Mouse (Mus musculus) colon, adult 2 months (tissue): ENCODE measurements around the gene Pgghg. TPM values are rescaled to one million over a fixed set of nuclear protein-coding genes. Genes with fewer than 3 reads are reported as not detected.

Source experiments
- polyA plus RNA-seq: library from polyadenylated mRNA; depleted of rRNA; stranded (reverse); fragments of >200 nt; gene quantifications from 2 replicates; pipeline ENCODE4 v1.2.3, GENCODE M21; 2012; rRNA removed

Gene Pgghg
- polyA plus RNA-seq: 40.3 and 53.5 TPM in 2 replicates

DNA sequence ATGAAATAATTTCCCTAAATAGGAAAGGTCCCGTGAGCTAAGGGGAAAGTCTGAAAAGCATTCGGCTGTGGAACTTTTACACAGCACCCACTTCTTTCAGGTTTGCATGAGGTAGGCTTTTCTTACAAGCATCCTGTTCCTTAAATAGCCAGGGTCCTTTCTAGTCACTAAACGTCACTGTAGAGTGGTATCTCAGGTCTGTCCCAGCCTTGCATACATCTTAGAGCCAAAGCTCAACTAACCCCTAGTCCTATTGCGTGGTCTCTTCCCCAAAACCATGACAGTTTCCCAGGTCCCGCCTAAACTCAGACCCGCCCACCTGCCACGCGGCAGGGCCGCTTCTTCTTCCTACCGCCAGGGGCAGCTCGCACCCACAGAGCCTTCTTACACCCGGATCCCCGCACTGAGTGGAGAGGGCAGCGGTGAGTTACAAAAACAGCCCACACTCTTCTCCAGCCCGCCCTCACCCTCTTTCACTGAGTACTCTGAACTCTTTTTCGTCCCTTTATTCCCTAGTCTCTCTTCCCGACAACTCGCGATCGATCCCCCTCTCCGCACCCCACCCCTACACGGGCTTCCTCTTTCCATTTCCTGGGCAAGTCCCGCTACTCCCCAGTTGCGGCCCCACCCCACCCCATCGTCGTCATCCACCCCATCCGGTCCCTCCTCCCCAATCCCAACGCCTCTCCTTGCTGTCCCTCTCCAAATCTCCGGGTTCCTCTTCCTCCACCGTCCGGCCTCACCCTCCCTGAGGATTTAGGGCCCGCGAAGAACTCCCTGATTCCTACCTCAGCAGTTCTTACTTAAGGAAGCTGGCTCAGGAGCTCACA is at the start of gene Pgghg:
Gene Pgghg, plus strand, starts transcription at position 170 of the 830 bp plus-strand sequence.

DNA sequence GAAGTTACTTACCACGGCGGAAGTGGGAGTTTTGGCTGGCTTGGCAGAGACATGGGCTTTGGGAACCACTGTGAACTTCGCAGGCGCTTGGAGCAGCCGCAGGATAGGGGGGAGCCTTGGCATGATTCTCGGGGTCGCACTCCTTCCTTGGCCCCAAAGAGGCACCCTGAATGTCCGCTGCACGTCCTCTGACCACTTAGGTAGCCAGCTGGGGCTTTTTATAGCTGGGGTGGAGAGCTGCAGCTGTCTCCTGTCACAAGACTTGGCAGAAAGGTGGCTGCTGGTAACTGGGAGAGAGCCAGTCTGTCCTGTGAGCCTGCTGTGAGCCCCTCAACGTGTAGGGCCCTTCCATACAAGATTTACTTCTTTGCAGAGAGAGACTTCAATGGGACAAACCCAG is 41.0 kb upstream of the Pgghg start, which contains the start of gene Cox8b:
Gene Cox8b, minus strand, starts transcription at position 227 of the 400 bp plus-strand sequence.

GRCm38 (mm10) chr7:140920418-140921029 is 20.7 kb upstream of the Pgghg start, which contains the start of gene Nlrp6:
Gene Nlrp6 (plus strand): TSS chr7:140920902.

GRCm38 (mm10) chr7:140949824-140950530 is 8.8 kb downstream of the Pgghg start, which contains the start of gene Ifitm5:
Gene Ifitm5 (minus strand): TSS chr7:140950291.

GRCm38 (mm10) chr7:140955758-140956555 is 14.8 kb downstream of the Pgghg start, which contains the start of the genes Gm45717 and Ifitm2:
Gene Gm45717 (minus strand): TSS chr7:140955937.
Gene Ifitm2 (minus strand): TSS chr7:140955987.

GRCm38 (mm10) chr7:140966921-140967320 is 25.7 kb downstream of the Pgghg start, which contains the start of gene Ifitm1:
Gene Ifitm1 (plus strand): TSS chr7:140967221.

Other genes starting within 250 kb of the Pgghg start
- gene Olfr541, start 244.1 kb upstream of the Pgghg start, polyA plus RNA-seq: not detected in 2 replicates
- gene Cyp2e1, start 177.7 kb upstream of the Pgghg start, polyA plus RNA-seq: 0.91 and 3.0 TPM in 2 replicates
- gene Syce1, start 153.5 kb upstream of the Pgghg start, polyA plus RNA-seq: 0.07 and 0.17 TPM in 2 replicates
- gene Zfp941, start 119.2 kb upstream of the Pgghg start, polyA plus RNA-seq: 0.09 and 0.19 TPM in 2 replicates
- 63.2 and 78.4 TPM in 2 replicates for gene Urah, start 106.4 kb upstream of the Pgghg start, polyA plus RNA-seq
- gene Scgb1c1, start 95.8 kb upstream of the Pgghg start, polyA plus RNA-seq: not detected in 2 replicates
- gene Odf3, start 93.6 kb upstream of the Pgghg start, polyA plus RNA-seq: not detected in 2 replicates
- 2.8 TPM in 1 of 2 replicates, not detected in the other for gene Gm45785, start 85.1 kb upstream of the Pgghg start, polyA plus RNA-seq
- 109 and 117 TPM in 2 replicates for gene Ric8a, start 84.4 kb upstream of the Pgghg start, polyA plus RNA-seq
- gene Bet1l, start 83.8 kb upstream of the Pgghg start, polyA plus RNA-seq: 23.7 and 24.1 TPM in 2 replicates
- 53.8 and 58.2 TPM in 2 replicates for gene Psmd13, start 59.4 kb upstream of the Pgghg start, polyA plus RNA-seq
- 29.5 and 34.3 TPM in 2 replicates for gene Sirt3, start 59.1 kb upstream of the Pgghg start, polyA plus RNA-seq
- 3.4 and 4.0 TPM in 2 replicates for gene Cox8b, start 40.9 kb upstream of the Pgghg start, polyA plus RNA-seq
- gene Nlrp6, start 20.5 kb upstream of the Pgghg start, polyA plus RNA-seq: 82.3 and 99.4 TPM in 2 replicates
- gene Ifitm5, start 8.9 kb downstream of the Pgghg start, polyA plus RNA-seq: 1.5 and 1.6 TPM in 2 replicates
- gene Gm45717, start 14.5 kb downstream of the Pgghg start, polyA plus RNA-seq: not detected in 2 replicates
- 481 and 681 TPM in 2 replicates for gene Ifitm2, start 14.6 kb downstream of the Pgghg start, polyA plus RNA-seq
- 83.6 and 107 TPM in 2 replicates for gene Ifitm1, start 25.8 kb downstream of the Pgghg start, polyA plus RNA-seq
- 135 and 161 TPM in 2 replicates for gene Ifitm3, start 69.4 kb downstream of the Pgghg start, polyA plus RNA-seq
- 1.1 and 2.9 TPM in 2 replicates for gene Ifitm6, start 76.5 kb downstream of the Pgghg start, polyA plus RNA-seq
- gene Gm17387, start 87.7 kb downstream of the Pgghg start, polyA plus RNA-seq: not detected in 2 replicates
- 3.7 and 5.0 TPM in 2 replicates for gene B4galnt4, start 119.7 kb downstream of the Pgghg start, polyA plus RNA-seq
- 141 and 148 TPM in 2 replicates for gene Pkp3, start 136.8 kb downstream of the Pgghg start, polyA plus RNA-seq
- 41.9 and 54.5 TPM in 2 replicates for gene Sigirr, start 159.2 kb downstream of the Pgghg start, polyA plus RNA-seq
- gene Ano9, start 176.4 kb downstream of the Pgghg start, polyA plus RNA-seq: 60.4 and 80.5 TPM in 2 replicates
- gene Ptdss2, start 181.0 kb downstream of the Pgghg start, polyA plus RNA-seq: 29.2 and 32.7 TPM in 2 replicates
- gene Rnh1, start 231.5 kb downstream of the Pgghg start, polyA plus RNA-seq: 140 and 158 TPM in 2 replicates